Mouse (Mus musculus) hindbrain, embryonic 11.5 days (tissue): ENCODE measurements around the gene Cacna1d. TPM values are rescaled to one million over a fixed set of nuclear protein-coding genes. Genes with fewer than 3 reads are reported as not detected.
A peak's percentile ranks its signal among the peaks of the same experiment; 100 is the strongest.

ENCODE experiments used
- ATAC-seq: fragments of 200-750 bp; cut with Nextera tagmentation; 2 replicates; pipeline ENCODE4 v1.8.0; 2017; ENCODE audit warnings: mild to moderate bottlenecking, moderate TSS enrichment, moderate library complexity; ENCODE audit not compliant: low FRiP score
- DNase-seq: peaks from one replicate; pipeline ENCODE4 v3.0.0-alpha.2; 2015; ENCODE audit warnings: low spot score
- H3K27ac ChIP-seq: fragments of 300-500 bp; sonication (generic); 2 replicates; pipeline ENCODE4 v1.5.1; 2014; ENCODE audit warnings: mild to moderate bottlenecking, low read depth, low read length
- H3K27me3 ChIP-seq: fragments of 300-500 bp; sonication (generic); 2 replicates; pipeline ENCODE4 v1.6.1; 2014; ENCODE audit warnings: mild to moderate bottlenecking, low read length, moderate library complexity, mixed read lengths; ENCODE audit not compliant: control insufficient read depth, insufficient read depth
- H3K36me3 ChIP-seq: fragments of 300-500 bp; sonication (generic); 2 replicates; pipeline ENCODE4 v1.6.1; 2014; ENCODE audit warnings: mild to moderate bottlenecking, low read length, moderate library complexity, mixed read lengths; ENCODE audit not compliant: control insufficient read depth, insufficient read depth
- H3K4me1 ChIP-seq: fragments of 300-500 bp; sonication (generic); replicated peaks from 2 replicates; pipeline ENCODE4 v1.6.1; 2014; ENCODE audit warnings: low read length, mixed read lengths; ENCODE audit not compliant: control insufficient read depth, insufficient read depth
- H3K4me2 ChIP-seq: fragments of 300-500 bp; sonication (generic); replicated peaks from 2 replicates; pipeline ENCODE4 v1.6.1; 2014; ENCODE audit warnings: mild to moderate bottlenecking, low read depth, low read length
- H3K4me3 ChIP-seq: fragments of 300-500 bp; sonication (generic); 2 replicates; pipeline ENCODE4 v1.5.1; 2014; ENCODE audit warnings: low read depth, low read length
- H3K9ac ChIP-seq: fragments of 300-500 bp; sonication (generic); 2 replicates; pipeline ENCODE4 v1.6.1; 2014; ENCODE audit warnings: low read depth, low read length
- H3K9me3 ChIP-seq: fragments of 300-500 bp; sonication (generic); 2 replicates; pipeline ENCODE4 v1.6.1; 2016; ENCODE audit warnings: low read length; ENCODE audit not compliant: control insufficient read depth
- WGBS: fragments of 180-500 bp; shearing (Covaris S2); extraction: QIAGEN DNeasy Blood & Tissue Kit; methylation state at CpG from one replicate; pipeline ENCODE4 v1.1.7; 2014; 5-methylcytosine and 5-hydroxymethylcytosine counted together
- polyA plus RNA-seq: library from polyadenylated mRNA; unstranded; fragments of >200 nt; fragmentation: Nextera tagmentation; extraction: Ambion mirVana; gene quantifications from 2 replicates; pipeline ENCODE4 v1.2.1, GENCODE M21; 2014

The Cacna1d gene
- polyA plus RNA-seq, 1 experiment from 2014 or later: 2.9 TPM

DNA sequence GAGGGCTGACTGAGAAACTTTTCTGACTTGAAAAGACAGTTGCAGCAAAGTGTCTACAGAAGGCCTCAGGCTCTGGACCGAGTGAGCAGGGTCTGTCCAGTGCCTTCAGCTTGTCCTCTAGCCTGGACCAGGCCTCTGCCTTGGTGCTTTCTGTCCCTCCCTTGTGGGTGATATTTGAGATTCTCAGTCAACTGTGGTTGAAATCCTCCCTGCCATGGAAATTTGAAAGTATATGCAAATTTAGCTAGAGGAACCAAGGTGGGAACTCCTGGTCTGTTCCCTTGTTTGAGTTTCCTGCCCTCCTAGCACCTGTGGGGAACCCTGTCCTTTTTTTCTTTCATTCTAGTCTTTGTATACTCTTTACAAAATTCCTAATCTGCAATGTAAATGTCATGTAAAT lies 476.2 kb downstream of the Cacna1d start:
- no peaks in the 10 kb centered on the region for H3K27me3 ChIP-seq
- no peaks in the 10 kb centered on the region for H3K4me1 ChIP-seq
- H3K27ac ChIP-seq: no peak overlapping the region
- no peak overlapping the region for H3K4me2 ChIP-seq
- DNase-seq (no peak), ATAC-seq (no peak)
- 76% methylated on average over 1 of the region's 1 CpGs for WGBS
- H3K4me3 ChIP-seq: no peak overlapping the region
- H3K9ac ChIP-seq: no peak overlapping the region
- no peaks in the 10 kb centered on the region for H3K9me3 ChIP-seq
- no peaks in the 10 kb centered on the region for H3K36me3 ChIP-seq

DNA sequence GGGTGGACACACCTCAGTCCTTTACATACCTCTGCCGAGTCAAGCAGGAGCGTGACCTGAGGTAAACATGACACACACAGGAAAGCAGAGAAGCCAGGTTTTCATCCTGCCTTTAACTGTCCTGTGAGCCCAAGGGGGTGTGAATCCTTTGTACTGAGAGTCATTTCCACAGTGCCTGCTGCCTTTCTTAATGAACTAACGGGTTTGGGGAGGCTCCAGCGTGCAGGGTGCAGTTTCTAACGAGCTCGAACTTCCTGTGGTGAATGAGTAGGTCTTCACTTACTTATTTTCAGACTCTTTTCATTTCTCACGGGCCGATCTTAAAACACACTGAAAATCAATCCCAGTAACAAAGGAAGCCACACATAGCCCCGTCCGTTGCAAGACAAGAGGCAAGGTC lies 476.8 kb downstream of the Cacna1d start:
- WGBS: 75% methylated on average over 10 of the region's 10 CpGs
- ATAC-seq: no peak
- H3K4me3 ChIP-seq: no peak overlapping the region

GRCm38 (mm10) chr14:30011886-30012560 lies 479.2 kb downstream of the Cacna1d start:
- DNase-seq (no peak), ATAC-seq (no peak)
- no peaks in the 10 kb centered on the region for H3K9me3 ChIP-seq
- peaks cover 12% of the 10 kb centered on the region for H3K27me3 ChIP-seq
- 0 out of 2 replicates have a peak, but pooled peaks cover 2% of the 10 kb centered on the region for H3K4me1 ChIP-seq
- WGBS: 87% methylated on average over 10 of the region's 10 CpGs
- H3K27ac ChIP-seq: no peak overlapping the region
- H3K9ac ChIP-seq: no peak overlapping the region
- H3K4me3 ChIP-seq: no peak overlapping the region
- no peak overlapping the region for H3K4me2 ChIP-seq
- no peaks in the 10 kb centered on the region for H3K36me3 ChIP-seq

More for the DNA sequence above, 476.8 kb downstream of the Cacna1d start:
- peaks cover 1% of the 10 kb centered on the region for H3K27me3 ChIP-seq
- no peak overlapping the region for H3K27ac ChIP-seq
- no peak overlapping the region for H3K9ac ChIP-seq
- no peak overlapping the region for H3K4me2 ChIP-seq
- no peaks in the 10 kb centered on the region for H3K36me3 ChIP-seq
- DNase-seq: no peak
- H3K4me1 ChIP-seq: no peaks in the 10 kb centered on the region
- no peaks in the 10 kb centered on the region for H3K9me3 ChIP-seq

DNA sequence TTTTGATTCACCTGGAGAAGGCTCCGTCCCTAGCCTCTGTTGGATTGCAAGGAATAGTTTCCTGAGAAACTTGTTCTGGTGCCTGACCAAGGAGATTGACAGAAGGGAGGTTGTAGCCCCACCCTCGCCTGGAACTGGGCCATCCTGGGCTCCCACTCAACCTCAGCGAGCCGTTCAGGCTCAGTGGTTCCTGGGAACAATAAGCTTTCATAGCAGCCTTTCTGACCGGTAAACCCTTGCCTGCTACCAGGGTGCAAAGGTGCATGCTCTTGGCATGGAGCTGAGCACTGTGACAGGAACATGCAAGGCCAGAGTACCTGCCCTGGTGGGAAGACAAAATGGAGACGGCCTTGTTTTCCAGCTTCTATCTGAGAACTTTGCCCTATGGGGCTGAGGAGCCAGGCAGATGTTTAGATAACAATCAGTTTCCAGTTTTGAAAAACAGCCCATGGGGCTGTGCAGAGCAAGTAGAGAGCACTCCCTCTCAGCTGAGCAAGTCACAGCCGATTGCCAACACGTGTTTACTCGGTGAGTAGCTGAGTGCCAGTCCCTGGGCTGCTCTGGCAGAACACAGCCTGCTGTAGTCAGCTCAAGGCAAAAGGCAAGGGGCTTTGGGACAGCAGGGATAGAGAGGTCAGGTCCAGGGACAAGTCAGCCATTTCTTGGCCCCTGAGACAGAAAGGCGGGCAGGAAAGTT lies 481.2 kb downstream of the Cacna1d start:
- Histone ChIP-seq H3K4me1 (0 out of 2 replicates have a peak, but pooled peaks cover 2% of the 10 kb centered on the region), H3K4me2 (no peak overlapping the region)
- ATAC-seq: no peak

GRCm38 (mm10) chr14:30008733-30009575 lies 482.3 kb downstream of the Cacna1d start, which contains the start of the genes Il17rb and Chdh:
Gene Il17rb (minus strand): TSS chr14:30008896.
Gene Chdh (plus strand): TSS chr14:30009023.
- no peaks in the 10 kb centered on the region for H3K36me3 ChIP-seq
- H3K27me3 ChIP-seq: peaks cover 12% of the 10 kb centered on the region
- H3K9ac ChIP-seq: peak within 1 kb of the TSS; percentile 40; the same call in 1 of the 2 replicates
- H3K9me3 ChIP-seq: no peaks in the 10 kb centered on the region
- no peak within 1 kb of the TSS for H3K27ac ChIP-seq
- 10% methylated on average over 52 of the region's 54 CpGs for WGBS
- ATAC-seq (peak; percentile 35; the same call in 1 of the 2 replicates), DNase-seq (peak; percentile 51)
- H3K4me2 ChIP-seq: peak within 1 kb of the TSS; percentile 91
- peak within 1 kb of the TSS; percentile 38 for H3K4me3 ChIP-seq
- H3K4me1 ChIP-seq: 0 out of 2 replicates have a peak, but pooled peaks cover 2% of the 10 kb centered on the region

More for the DNA sequence above, 481.2 kb downstream of the Cacna1d start:
- H3K9me3 ChIP-seq: no peaks in the 10 kb centered on the region
- 75% methylated on average over 10 of the region's 10 CpGs for WGBS
- H3K27ac ChIP-seq: no peak overlapping the region
- DNase-seq: no peak
- no peak overlapping the region for H3K4me3 ChIP-seq
- no peak overlapping the region for H3K9ac ChIP-seq
- peaks cover 12% of the 10 kb centered on the region for H3K27me3 ChIP-seq
- H3K36me3 ChIP-seq: no peaks in the 10 kb centered on the region

DNA sequence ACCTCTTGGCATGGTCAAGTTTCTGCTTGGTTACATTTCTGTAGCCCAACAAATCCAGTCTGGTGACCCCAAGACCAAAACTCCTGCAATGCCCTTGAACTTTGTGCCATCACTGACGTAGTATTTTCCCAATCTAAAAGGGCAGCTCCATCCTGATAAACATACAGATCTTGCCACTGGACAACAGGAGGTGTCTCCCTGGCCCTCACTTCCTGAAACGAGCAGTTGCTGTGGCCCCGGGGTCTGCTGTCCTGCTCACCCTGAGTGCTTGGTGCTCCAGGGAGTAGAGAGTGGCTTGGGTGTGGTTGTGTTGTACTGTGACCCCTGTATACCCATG lies 491.8 kb downstream of the Cacna1d start:
- ATAC-seq: no peak
- H3K27ac ChIP-seq: no peak overlapping the region

GRCm38 (mm10) chr14:29998747-29999474 lies 492.3 kb downstream of the Cacna1d start:
- Histone ChIP-seq H3K9ac (no peak overlapping the region), H3K9me3 (no peaks in the 10 kb centered on the region), H3K36me3 (peaks cover 3% of the 10 kb centered on the region; the same call in 1 of the 2 replicates), H3K4me3 (no peak overlapping the region), H3K4me1 (no peaks in the 10 kb centered on the region), H3K4me2 (no peak overlapping the region), H3K27me3 (no peaks in the 10 kb centered on the region), H3K27ac (no peak overlapping the region)
- no peak for DNase-seq
- no peak for ATAC-seq
- 81% methylated on average over 13 of the region's 13 CpGs for WGBS

More for the DNA sequence above, 491.8 kb downstream of the Cacna1d start:
- H3K4me1 ChIP-seq: no peaks in the 10 kb centered on the region
- no peaks in the 10 kb centered on the region for H3K27me3 ChIP-seq
- H3K36me3 ChIP-seq: peaks cover 3% of the 10 kb centered on the region; the same call in 1 of the 2 replicates
- no peak overlapping the region for H3K4me2 ChIP-seq
- WGBS: 86% methylated on average over 3 of the region's 3 CpGs
- no peak for DNase-seq
- no peaks in the 10 kb centered on the region for H3K9me3 ChIP-seq
- no peak overlapping the region for H3K4me3 ChIP-seq
- no peak overlapping the region for H3K9ac ChIP-seq

GRCm38 (mm10) chr14:29997345-29997744 lies 493.9 kb downstream of the Cacna1d start:
- H3K27ac ChIP-seq: no peak overlapping the region
- peaks cover 6% of the 10 kb centered on the region; the same call in 1 of the 2 replicates for H3K36me3 ChIP-seq
- no peaks in the 10 kb centered on the region for H3K4me1 ChIP-seq
- no peak overlapping the region for H3K4me3 ChIP-seq
- ATAC-seq: no peak
- H3K27me3 ChIP-seq: no peaks in the 10 kb centered on the region
- no peaks in the 10 kb centered on the region for H3K9me3 ChIP-seq
- H3K4me2 ChIP-seq: no peak overlapping the region
- DNase-seq: no peak
- no peak overlapping the region for H3K9ac ChIP-seq
